Mouse (Mus musculus) kidney, embryonic 14.5 days (tissue): ENCODE measurements around the gene Mob4. TPM values are rescaled to one million over a fixed set of nuclear protein-coding genes. Genes with fewer than 3 reads are reported as not detected.
A peak's percentile ranks its signal among the peaks of the same experiment; 100 is the strongest.

Experiments
- ATAC-seq: fragments of 200-750 bp; cut with Nextera tagmentation; 2 replicates; pipeline ENCODE4 v1.8.0; 2017; ENCODE audit warnings: moderate number of reproducible peaks, mild to moderate bottlenecking, moderate TSS enrichment, moderate library complexity; ENCODE audit not compliant: low FRiP score, low TSS enrichment
- H3K27ac ChIP-seq: fragments of 300-500 bp; sonication (generic); 2 replicates; pipeline ENCODE4 v1.5.1; 2014; ENCODE audit warnings: low read depth, mild to moderate bottlenecking, low read length, moderate library complexity, mixed read lengths
- H3K27me3 ChIP-seq: fragments of 300-500 bp; sonication (generic); 2 replicates; pipeline ENCODE4 v1.6.1; 2014; ENCODE audit warnings: mild to moderate bottlenecking, low read length; ENCODE audit not compliant: control insufficient read depth, insufficient read depth
- H3K36me3 ChIP-seq: fragments of 300-500 bp; sonication (generic); 2 replicates; pipeline ENCODE4 v1.6.1; 2014; ENCODE audit warnings: low read length, mixed read lengths; ENCODE audit not compliant: control insufficient read depth, insufficient read depth
- H3K4me1 ChIP-seq: fragments of 300-500 bp; sonication (generic); 2 replicates; pipeline ENCODE4 v1.6.1; 2014; ENCODE audit warnings: low read length, mixed read lengths; ENCODE audit not compliant: control insufficient read depth, insufficient read depth
- H3K4me2 ChIP-seq: fragments of 300-500 bp; sonication (generic); replicated peaks from 2 replicates; pipeline ENCODE4 v1.6.1; 2014; ENCODE audit warnings: low read depth, mild to moderate bottlenecking, low read length
- H3K4me3 ChIP-seq: fragments of 300-500 bp; sonication (generic); 2 replicates; pipeline ENCODE4 v1.5.1; 2014; ENCODE audit warnings: mild to moderate bottlenecking, low read length
- H3K9ac ChIP-seq: fragments of 300-500 bp; sonication (generic); 2 replicates; pipeline ENCODE4 v1.6.1; 2014; ENCODE audit warnings: low read depth, mild to moderate bottlenecking, low read length, moderate library complexity
- H3K9me3 ChIP-seq: fragments of 300-500 bp; sonication (generic); 2 replicates; pipeline ENCODE4 v1.6.1; 2016; ENCODE audit warnings: low read length; ENCODE audit not compliant: control insufficient read depth
- WGBS: fragments of 180-500 bp; shearing (Covaris S2); extraction: QIAGEN DNeasy Blood & Tissue Kit; methylation state at CpG from one replicate; pipeline ENCODE4 v1.1.7; 2014; 5-methylcytosine and 5-hydroxymethylcytosine counted together
- polyA plus RNA-seq: library from polyadenylated mRNA; unstranded; fragments of >200 nt; fragmentation: Nextera tagmentation; extraction: Ambion mirVana; gene quantifications from 2 replicates; pipeline ENCODE4 v1.2.1, GENCODE M21; 2014

Gene Mob4
- polyA plus RNA-seq, 1 experiment from 2014 or later: 144 TPM

DNA sequence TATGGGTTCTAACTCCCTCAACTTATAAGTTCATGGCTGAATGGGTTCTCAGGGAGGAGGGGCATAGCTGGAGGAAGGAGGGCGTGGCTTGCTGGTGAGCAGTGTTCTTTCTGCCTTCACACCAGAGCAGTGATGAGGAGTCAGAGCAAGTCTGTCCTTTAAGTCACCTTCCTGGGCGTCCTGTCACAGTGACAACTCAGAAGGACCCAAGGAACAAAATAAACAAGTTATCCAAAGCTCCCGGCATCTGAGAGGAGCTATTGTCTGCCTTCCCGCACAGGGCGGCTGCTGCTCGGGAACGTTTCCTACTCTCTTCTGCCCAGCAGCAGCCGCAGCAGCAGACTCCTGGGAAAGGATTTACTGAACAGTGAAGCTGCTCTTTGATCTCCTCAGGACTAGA lies 61.0 kb downstream of the Mob4 start:
- Histone ChIP-seq H3K4me1 (no peaks in the 10 kb centered on the region), H3K27me3 (no peaks in the 10 kb centered on the region), H3K9me3 (no peaks in the 10 kb centered on the region), H3K9ac (no peak overlapping the region), H3K27ac (no peak overlapping the region), H3K4me3 (no peak overlapping the region; the same call in 1 of the 2 replicates), H3K4me2 (no peak overlapping the region; the same call in 1 of the 2 replicates), H3K36me3 (no peaks in the 10 kb centered on the region)
- peak; percentile 59 for ATAC-seq
- WGBS: 25% methylated on average over 8 of the region's 8 CpGs

DNA sequence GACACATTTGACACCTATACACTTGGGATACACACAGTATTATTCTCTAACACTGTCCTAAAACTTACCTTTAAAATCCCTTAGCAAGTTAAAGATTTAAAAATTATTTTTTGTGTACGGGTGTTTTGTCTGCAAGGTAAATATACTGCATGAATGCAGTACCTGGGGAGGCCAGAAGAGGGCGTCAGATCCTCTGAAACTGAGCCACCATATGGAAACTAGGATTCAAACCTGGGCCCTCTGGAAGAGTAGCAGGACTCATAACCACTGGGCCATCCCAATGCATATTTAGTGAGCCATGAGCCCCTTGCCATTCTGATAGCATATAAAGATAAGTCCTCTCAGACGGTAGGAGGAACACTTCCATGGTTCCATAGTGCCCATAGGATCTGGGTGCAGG lies 61.8 kb downstream of the Mob4 start:
- H3K9ac ChIP-seq: no peak overlapping the region
- H3K27me3 ChIP-seq: no peaks in the 10 kb centered on the region
- no peaks in the 10 kb centered on the region for H3K9me3 ChIP-seq
- H3K27ac ChIP-seq: no peak overlapping the region
- ATAC-seq: no peak
- H3K36me3 ChIP-seq: no peaks in the 10 kb centered on the region
- no peaks in the 10 kb centered on the region for H3K4me1 ChIP-seq
- no peak overlapping the region for H3K4me2 ChIP-seq
- 57% methylated on average over 3 of the region's 3 CpGs for WGBS
- H3K4me3 ChIP-seq: no peak overlapping the region

- ATAC-seq: peak; percentile 83
- H3K36me3 ChIP-seq: no peaks in the 10 kb centered on the region
- H3K9me3 ChIP-seq: no peaks in the 10 kb centered on the region
- no peaks in the 10 kb centered on the region for H3K27me3 ChIP-seq
- no peak overlapping the region for H3K9ac ChIP-seq
- H3K4me2 ChIP-seq: no peak overlapping the region
- WGBS: 51% methylated on average over 2 of the region's 2 CpGs
- no peak overlapping the region for H3K27ac ChIP-seq
- H3K4me3 ChIP-seq: no peak overlapping the region
- no peaks in the 10 kb centered on the region for H3K4me1 ChIP-seq
Measured at GRCm38 (mm10) chr1:55193316-55193715, 62.3 kb downstream of the Mob4 start.

GRCm38 (mm10) chr1:55194064-55194915 lies 63.3 kb downstream of the Mob4 start:
- Histone ChIP-seq H3K9ac (no peak overlapping the region), H3K36me3 (no peaks in the 10 kb centered on the region), H3K4me2 (no peak overlapping the region), H3K4me1 (no peaks in the 10 kb centered on the region), H3K27ac (no peak overlapping the region; the same call in 1 of the 2 replicates), H3K9me3 (no peaks in the 10 kb centered on the region), H3K4me3 (no peak overlapping the region), H3K27me3 (no peaks in the 10 kb centered on the region)
- 53% methylated on average over 19 of the region's 19 CpGs for WGBS
- no peak for ATAC-seq

DNA sequence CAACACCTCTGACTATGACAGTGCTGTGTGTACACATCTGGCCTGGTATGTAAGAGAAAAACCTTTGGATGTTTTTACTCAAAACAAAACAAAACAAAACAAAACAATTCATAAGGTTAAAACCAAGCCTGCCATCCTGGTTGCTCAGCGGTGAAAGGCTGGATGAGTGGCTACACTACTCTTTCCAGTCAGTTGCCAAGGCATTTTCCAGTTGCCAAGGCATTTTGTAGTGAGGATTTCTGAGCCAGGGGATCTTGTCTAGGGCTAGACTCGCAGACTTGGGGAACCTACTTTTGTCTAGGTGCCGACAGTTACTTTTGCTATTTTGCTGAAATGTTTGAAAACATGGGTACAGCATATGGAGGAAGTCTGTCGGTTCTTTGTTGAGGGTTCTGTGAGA lies 64.0 kb downstream of the Mob4 start:
- Histone ChIP-seq H3K9ac (no peak overlapping the region), H3K27ac (no peak overlapping the region), H3K4me1 (no peaks in the 10 kb centered on the region), H3K9me3 (no peaks in the 10 kb centered on the region), H3K4me2 (no peak overlapping the region), H3K4me3 (no peak overlapping the region), H3K36me3 (no peaks in the 10 kb centered on the region), H3K27me3 (no peaks in the 10 kb centered on the region)
- 75% methylated on average over 4 of the region's 4 CpGs for WGBS
- no peak for ATAC-seq

GRCm38 (mm10) chr1:55196327-55197003 lies 65.4 kb downstream of the Mob4 start:
- WGBS: 66% methylated on average over 6 of the region's 6 CpGs
- ATAC-seq: no peak
- Histone ChIP-seq H3K27me3 (no peaks in the 10 kb centered on the region), H3K4me3 (no peak overlapping the region), H3K4me2 (no peak overlapping the region), H3K9me3 (no peaks in the 10 kb centered on the region), H3K4me1 (no peaks in the 10 kb centered on the region), H3K36me3 (no peaks in the 10 kb centered on the region), H3K9ac (no peak overlapping the region), H3K27ac (no peak overlapping the region)

GRCm38 (mm10) chr1:55198719-55199118 lies 67.7 kb downstream of the Mob4 start:
- Histone ChIP-seq H3K4me1 (0 out of 2 replicates have a peak, but pooled peaks cover 7% of the 10 kb centered on the region), H3K27ac (no peak overlapping the region), H3K9ac (no peak overlapping the region), H3K27me3 (no peaks in the 10 kb centered on the region), H3K4me2 (no peak overlapping the region), H3K36me3 (no peaks in the 10 kb centered on the region), H3K4me3 (no peak overlapping the region), H3K9me3 (no peaks in the 10 kb centered on the region)
- 46% methylated on average over 3 of the region's 3 CpGs for WGBS
- ATAC-seq: no peak

- Histone ChIP-seq H3K4me3 (no peak overlapping the region), H3K4me1 (0 out of 2 replicates have a peak, but pooled peaks cover 7% of the 10 kb centered on the region), H3K27me3 (no peaks in the 10 kb centered on the region), H3K36me3 (no peaks in the 10 kb centered on the region; the same call in 1 of the 2 replicates), H3K9ac (no peak overlapping the region), H3K27ac (no peak overlapping the region), H3K9me3 (no peaks in the 10 kb centered on the region), H3K4me2 (no peak overlapping the region)
- 78% methylated on average over 18 of the region's 18 CpGs for WGBS
- peak; percentile 26; the same call in 1 of the 2 replicates for ATAC-seq
Measured at GRCm38 (mm10) chr1:55201850-55202752, 71.1 kb downstream of the Mob4 start.
